Mouse (Mus musculus) embryonic facial prominence, embryonic 14.5 days (tissue): ENCODE data around the gene Fopnl. TPM values are rescaled to one million over a fixed set of nuclear protein-coding genes. Genes with fewer than 3 reads are reported as not detected.

ENCODE experiments used
- ATAC-seq: fragments of 200-750 bp; cut with Nextera tagmentation; 2 replicates; pipeline ENCODE4 v1.8.0; 2017; ENCODE audit warnings: low read depth, moderate number of reproducible peaks, moderate TSS enrichment
- DNase-seq: peaks from one replicate; pipeline ENCODE4 v3.0.0-alpha.2; 2015; ENCODE audit warnings: low spot score
- H3K27ac ChIP-seq: fragments of 300-500 bp; sonication (generic); replicated peaks from 2 replicates; pipeline ENCODE4 v1.5.1; 2014; ENCODE audit warnings: low read depth, mild to moderate bottlenecking, low read length, moderate library complexity
- H3K27me3 ChIP-seq: fragments of 300-500 bp; sonication (generic); replicated peaks from 2 replicates; pipeline ENCODE4 v1.6.1; 2014; ENCODE audit warnings: low read length; ENCODE audit not compliant: control insufficient read depth, insufficient read depth
- H3K36me3 ChIP-seq: fragments of 300-500 bp; sonication (generic); 2 replicates; pipeline ENCODE4 v1.6.1; 2014; ENCODE audit warnings: low read length, mixed read lengths; ENCODE audit not compliant: control insufficient read depth, insufficient read depth
- H3K4me1 ChIP-seq: fragments of 300-500 bp; sonication (generic); 2 replicates; pipeline ENCODE4 v1.6.1; 2014; ENCODE audit warnings: antibody characterized with exemption, low read length; ENCODE audit not compliant: control insufficient read depth, insufficient read depth
- H3K4me2 ChIP-seq: fragments of 300-500 bp; sonication (generic); 2 replicates; pipeline ENCODE4 v1.6.1; 2014; ENCODE audit warnings: low read depth, mild to moderate bottlenecking, low read length, moderate library complexity, mixed read lengths
- H3K4me3 ChIP-seq: fragments of 300-500 bp; sonication (generic); 2 replicates; pipeline ENCODE4 v1.5.1; 2014; ENCODE audit warnings: low read depth, mild to moderate bottlenecking, low read length
- H3K9ac ChIP-seq: fragments of 300-500 bp; sonication (generic); 2 replicates; pipeline ENCODE4 v1.6.1; 2014; ENCODE audit warnings: low read depth, mild to moderate bottlenecking, low read length, moderate library complexity, mixed read lengths
- H3K9me3 ChIP-seq: fragments of 300-500 bp; sonication (generic); 2 replicates; pipeline ENCODE4 v1.6.1; 2016; ENCODE audit warnings: low read length; ENCODE audit not compliant: control insufficient read depth
- WGBS: fragments of 180-500 bp; shearing (Covaris S2); extraction: QIAGEN DNeasy Blood & Tissue Kit; methylation state at CpG from one replicate; pipeline ENCODE4 v1.1.7; 2014; 5-methylcytosine and 5-hydroxymethylcytosine counted together
- polyA plus RNA-seq: library from polyadenylated mRNA; unstranded; fragments of >200 nt; fragmentation: Nextera tagmentation; extraction: Ambion mirVana; gene quantifications from 2 replicates; pipeline ENCODE4 v1.2.1, GENCODE M21; 2014

Gene Fopnl
- polyA plus RNA-seq, 1 experiment from 2014 or later = 126 TPM

DNA sequence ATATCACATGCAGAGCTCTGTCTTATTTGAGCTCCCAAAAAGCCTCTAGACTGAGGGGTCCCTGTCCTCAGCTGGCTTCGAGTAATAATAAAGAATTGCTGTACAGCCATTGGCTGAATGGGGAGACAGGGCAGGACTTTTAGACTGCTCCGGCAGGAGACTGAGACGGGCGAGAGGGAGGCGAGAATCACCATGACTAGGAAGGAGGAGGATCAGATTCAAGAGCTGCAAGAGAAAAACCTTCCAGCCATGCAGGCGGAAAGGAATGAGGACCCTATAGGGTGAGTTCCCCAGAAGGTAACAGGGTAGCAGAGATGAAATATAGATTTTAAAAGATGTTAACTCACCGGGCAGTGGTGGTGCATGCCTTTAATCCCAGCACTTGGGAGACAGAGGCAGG, 4.3 kb downstream of the Fopnl start:
- no peak for ATAC-seq
- Histone ChIP-seq H3K4me1 (peaks cover 11% of the 10 kb centered on the region), H3K27ac (no peak overlapping the region), H3K4me2 (no peak overlapping the region), H3K27me3 (no peaks in the 10 kb centered on the region), H3K4me3 (no peak overlapping the region), H3K36me3 (peaks cover 52% of the 10 kb centered on the region), H3K9ac (no peak overlapping the region), H3K9me3 (no peaks in the 10 kb centered on the region)
- 91% methylated on average over 7 of the region's 7 CpGs for WGBS
- no peak for DNase-seq

DNA sequence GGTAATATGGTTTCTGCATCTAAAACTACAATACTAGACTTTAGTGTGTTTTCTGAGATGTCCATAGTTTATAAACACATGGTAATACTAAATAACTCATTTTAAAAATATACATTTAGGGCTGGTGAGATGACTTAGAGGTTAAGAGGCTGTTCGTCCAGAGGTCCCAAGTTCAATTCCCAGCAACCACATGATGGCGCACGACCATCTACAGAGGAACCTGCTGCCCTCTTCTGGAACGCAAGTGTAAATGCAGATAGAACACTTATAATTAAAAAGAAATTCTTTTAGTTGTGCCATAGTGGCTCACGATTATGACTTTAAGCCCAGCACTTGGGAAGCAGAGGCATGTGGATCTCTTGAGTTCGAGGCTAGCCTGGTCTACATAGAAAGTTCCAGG, 5.8 kb downstream of the Fopnl start:
- Histone ChIP-seq H3K4me1 (peaks cover 11% of the 10 kb centered on the region), H3K36me3 (peaks cover 63% of the 10 kb centered on the region), H3K4me3 (no peak overlapping the region), H3K27ac (no peak overlapping the region), H3K27me3 (no peaks in the 10 kb centered on the region), H3K9me3 (no peaks in the 10 kb centered on the region), H3K9ac (no peak overlapping the region), H3K4me2 (no peak overlapping the region)
- DNase-seq = peak; percentile 34
- ATAC-seq = no peak
- WGBS = 48% methylated on average over 6 of the region's 6 CpGs

DNA sequence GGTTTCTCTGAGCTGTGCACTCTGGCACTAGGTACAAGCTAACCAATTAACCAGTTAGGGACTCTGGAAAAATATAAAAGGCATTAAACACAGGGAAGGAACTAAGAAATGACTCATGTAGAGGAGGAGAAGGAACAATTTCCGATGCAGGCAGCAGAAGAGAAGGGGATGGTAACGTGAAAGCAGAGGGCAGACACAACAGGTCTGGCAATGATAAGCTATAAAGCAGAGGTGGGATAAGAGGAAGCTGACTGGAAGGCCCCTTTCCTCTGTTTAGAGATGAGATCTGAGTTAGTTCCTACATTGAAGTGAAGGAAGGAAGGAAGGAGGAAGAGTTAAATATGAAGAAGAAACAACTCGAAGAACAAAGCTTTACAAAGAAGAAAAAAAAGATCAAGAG, 7.4 kb downstream of the Fopnl start:
- H3K4me2 ChIP-seq = no peak overlapping the region
- peaks cover 73% of the 10 kb centered on the region for H3K36me3 ChIP-seq
- H3K27ac ChIP-seq = no peak overlapping the region
- H3K27me3 ChIP-seq = no peaks in the 10 kb centered on the region
- WGBS = 86% methylated on average over 3 of the region's 3 CpGs
- H3K4me1 ChIP-seq = no peaks in the 10 kb centered on the region
- no peaks in the 10 kb centered on the region for H3K9me3 ChIP-seq
- DNase-seq (no peak), ATAC-seq (no peak)
- no peak overlapping the region for H3K9ac ChIP-seq
- no peak overlapping the region for H3K4me3 ChIP-seq

DNA sequence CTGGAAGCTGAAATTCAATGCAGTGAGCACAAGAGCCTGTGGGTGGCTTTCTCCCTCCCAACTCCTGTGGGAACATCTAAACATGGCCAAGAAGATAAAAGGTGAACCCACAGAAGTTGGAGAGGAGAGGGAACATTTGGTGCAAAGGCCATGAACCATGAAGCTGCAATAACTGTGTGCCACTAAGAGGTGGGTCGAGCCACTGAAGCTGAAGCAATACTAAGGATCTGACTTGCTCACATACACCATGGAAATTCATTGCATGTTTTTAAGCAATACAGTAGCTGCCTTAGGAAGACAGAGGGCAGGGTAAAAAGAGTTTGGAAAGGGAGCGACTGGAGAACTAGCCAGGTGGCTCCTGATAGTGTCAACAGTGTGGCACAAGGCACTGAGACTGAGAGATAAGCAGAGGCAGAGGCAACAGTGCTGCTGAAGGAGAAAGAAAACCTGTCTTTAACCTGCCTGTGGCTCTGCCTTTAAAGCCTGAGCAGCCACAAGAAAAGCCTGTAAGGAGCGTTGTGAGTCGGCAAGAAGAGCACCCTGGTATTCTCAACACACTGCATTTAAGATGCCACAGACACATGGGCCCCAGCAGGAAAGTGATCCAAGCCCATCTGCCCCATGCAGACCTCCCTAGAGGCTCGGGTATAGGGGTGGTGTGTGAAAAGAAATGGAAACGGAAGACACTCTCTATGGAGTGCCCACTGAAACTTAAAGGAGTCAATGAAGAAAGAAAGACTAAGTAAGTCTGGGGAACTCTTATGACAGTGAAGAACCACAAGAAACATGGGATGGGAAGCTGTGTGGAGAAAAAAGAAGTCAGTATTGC, 8.7 kb downstream of the Fopnl start:
- no peak overlapping the region for H3K4me3 ChIP-seq
- H3K9me3 ChIP-seq = no peaks in the 10 kb centered on the region
- no peaks in the 10 kb centered on the region for H3K27me3 ChIP-seq
- H3K36me3 ChIP-seq = peaks cover 75% of the 10 kb centered on the region
- ATAC-seq (no peak), DNase-seq (no peak)
- no peak overlapping the region for H3K9ac ChIP-seq
- H3K27ac ChIP-seq = no peak overlapping the region
- no peak overlapping the region for H3K4me2 ChIP-seq
- 86% methylated on average over 6 of the region's 6 CpGs for WGBS
- H3K4me1 ChIP-seq = no peaks in the 10 kb centered on the region

DNA sequence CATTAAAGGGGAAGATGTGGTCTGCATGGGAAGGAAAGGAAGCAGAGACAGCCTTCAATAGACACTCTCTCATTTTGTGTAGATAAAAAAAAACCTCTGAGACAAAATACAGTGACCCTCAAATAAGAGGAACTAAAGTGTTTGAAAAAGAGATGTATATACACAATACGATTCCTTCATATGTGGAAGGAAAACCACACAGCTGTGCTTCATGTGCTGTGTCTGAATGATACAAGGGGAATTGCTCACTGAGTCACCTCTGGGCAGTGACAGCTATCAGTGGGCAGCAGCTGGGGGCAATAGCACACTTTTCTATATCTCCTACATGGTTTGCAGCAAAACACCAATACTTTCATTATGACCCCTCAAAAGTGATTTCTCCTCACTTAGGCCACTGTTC, 9.8 kb downstream of the Fopnl start:
- Histone ChIP-seq H3K4me1 (no peaks in the 10 kb centered on the region), H3K4me2 (no peak overlapping the region), H3K27ac (no peak overlapping the region), H3K36me3 (peaks cover 76% of the 10 kb centered on the region), H3K9ac (no peak overlapping the region), H3K27me3 (no peaks in the 10 kb centered on the region), H3K9me3 (no peaks in the 10 kb centered on the region), H3K4me3 (no peak overlapping the region)
- ATAC-seq (no peak), DNase-seq (no peak)
- 85% methylated on average over 1 of the region's 1 CpGs for WGBS

DNA sequence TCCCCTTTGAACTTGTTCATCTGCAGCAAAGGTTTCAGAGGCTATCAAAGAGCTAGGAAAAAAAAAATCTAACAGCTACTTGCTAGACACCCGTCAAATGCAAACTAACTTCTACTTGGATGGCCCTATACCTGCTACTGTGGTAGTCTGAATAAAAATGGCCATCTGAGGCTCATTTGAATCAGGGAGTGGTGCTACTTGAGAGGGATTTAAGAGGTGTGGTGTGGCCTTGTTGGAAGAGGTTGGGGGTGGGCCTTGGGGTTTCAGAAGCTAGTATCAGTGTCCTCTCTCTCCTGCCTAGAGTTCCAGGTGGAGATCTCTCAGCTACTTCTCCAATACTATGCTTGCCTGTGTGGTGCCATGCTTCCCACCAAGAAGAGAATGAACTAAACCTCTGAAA, 10.8 kb downstream of the Fopnl start:
- Histone ChIP-seq H3K36me3 (peaks cover 76% of the 10 kb centered on the region), H3K4me1 (no peaks in the 10 kb centered on the region), H3K9me3 (no peaks in the 10 kb centered on the region), H3K9ac (no peak overlapping the region), H3K27me3 (no peaks in the 10 kb centered on the region), H3K27ac (no peak overlapping the region), H3K4me3 (no peak overlapping the region), H3K4me2 (no peak overlapping the region)
- DNase-seq (no peak), ATAC-seq (no peak)
- WGBS = 95% methylated on average over 1 of the region's 1 CpGs

DNA sequence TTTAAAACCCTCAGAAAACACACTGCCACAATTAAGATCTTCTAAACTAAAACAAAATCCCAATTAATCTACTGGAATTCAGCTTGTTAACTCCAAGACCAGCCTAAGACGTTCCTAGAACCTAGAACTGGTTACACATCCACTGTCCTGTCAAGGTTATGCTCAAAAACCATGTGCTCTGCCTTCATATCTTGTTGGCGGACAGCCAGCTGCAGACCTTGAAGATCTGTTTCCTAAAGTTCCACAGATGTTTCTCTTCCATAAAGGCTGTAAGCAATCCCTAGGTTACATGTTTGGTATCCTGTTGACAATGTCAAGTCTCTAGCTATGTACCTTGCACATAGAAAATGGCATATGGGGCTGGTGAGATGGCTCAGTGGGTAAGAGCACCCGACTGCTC, 12.4 kb downstream of the Fopnl start:
- 90% methylated on average over 3 of the region's 3 CpGs for WGBS
- no peak for DNase-seq
- H3K9me3 ChIP-seq = no peaks in the 10 kb centered on the region
- no peaks in the 10 kb centered on the region for H3K27me3 ChIP-seq
- ATAC-seq = no peak
- H3K27ac ChIP-seq = no peak overlapping the region
- peaks cover 73% of the 10 kb centered on the region for H3K36me3 ChIP-seq
- no peak overlapping the region for H3K4me2 ChIP-seq
- no peak overlapping the region for H3K9ac ChIP-seq
- no peak overlapping the region for H3K4me3 ChIP-seq
- no peaks in the 10 kb centered on the region for H3K4me1 ChIP-seq

DNA sequence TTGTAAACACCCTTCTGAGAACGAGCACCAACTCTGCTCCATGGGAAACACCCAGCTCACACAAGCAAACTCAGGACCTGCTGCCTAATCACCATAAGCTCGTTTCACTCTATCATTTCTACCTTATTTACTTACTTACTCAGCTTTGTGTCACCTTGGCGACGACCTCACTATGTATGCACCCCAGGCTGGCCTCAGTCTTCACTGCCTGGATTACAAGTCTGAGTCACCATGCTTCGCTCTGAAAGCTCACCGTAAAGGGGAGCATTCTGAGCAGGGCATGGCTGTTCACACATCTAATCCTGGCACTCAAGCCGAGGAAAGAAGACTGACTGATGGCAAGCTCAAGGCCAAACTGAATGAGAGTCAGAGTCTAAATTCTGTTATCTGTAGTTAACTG, 13.5 kb downstream of the Fopnl start:
- WGBS = 83% methylated on average over 7 of the region's 7 CpGs
- Histone ChIP-seq H3K27ac (no peak overlapping the region), H3K9ac (no peak overlapping the region), H3K4me1 (no peaks in the 10 kb centered on the region), H3K27me3 (no peaks in the 10 kb centered on the region), H3K9me3 (no peaks in the 10 kb centered on the region), H3K4me2 (no peak overlapping the region), H3K4me3 (no peak overlapping the region), H3K36me3 (peaks cover 80% of the 10 kb centered on the region)
- DNase-seq = no peak
- no peak for ATAC-seq

DNA sequence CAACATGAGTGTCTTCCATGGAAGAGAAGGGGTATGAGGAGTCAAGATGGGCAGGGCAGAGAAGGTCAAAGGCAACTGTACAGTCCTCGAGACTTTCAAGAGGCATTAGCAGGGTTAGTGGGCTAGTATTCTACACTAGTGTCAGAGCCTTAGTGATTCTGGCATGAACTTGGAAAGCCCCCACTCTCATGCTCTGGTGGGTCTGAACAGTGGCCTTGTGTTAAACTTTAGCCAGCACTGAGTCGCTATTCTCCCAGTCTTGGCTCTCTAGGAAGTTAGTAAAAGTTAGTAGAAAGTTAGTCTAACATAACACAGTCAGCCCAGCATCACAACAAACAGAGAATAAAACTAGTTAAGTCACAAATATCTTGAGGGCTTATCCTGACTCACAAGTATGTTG, 14.1 kb downstream of the Fopnl start:
- H3K4me2 ChIP-seq = no peak overlapping the region
- H3K36me3 ChIP-seq = peaks cover 80% of the 10 kb centered on the region
- no peaks in the 10 kb centered on the region for H3K27me3 ChIP-seq
- ATAC-seq (no peak), DNase-seq (no peak)
- no peak overlapping the region for H3K4me3 ChIP-seq
- no peaks in the 10 kb centered on the region for H3K4me1 ChIP-seq
- no peak overlapping the region for H3K27ac ChIP-seq
- WGBS = 88% methylated on average over 2 of the region's 2 CpGs
- H3K9me3 ChIP-seq = no peaks in the 10 kb centered on the region
- no peak overlapping the region for H3K9ac ChIP-seq
